Mouse (Mus musculus) ES-E14 (cell line): ENCODE measurements at regions not wholly inside any gene's neighbourhood (a gene's known extent, or its start where the extent isn't known, plus 50 kb on each side); places are given as distances from the start of the nearest gene placed in this dataset.

Experiments
- DNase-seq: peaks from one replicate; pipeline ENCODE4 v3.0.0-alpha.2; 2013; ENCODE audit warnings: low read depth, low spot score
- H3K27ac ChIP-seq: 2 replicates; pipeline ENCODE4 v1.5.1; 2012; ENCODE audit warnings: low read depth, mild to moderate bottlenecking, low read length, moderate library complexity, mixed read lengths; ENCODE audit not compliant: poor library complexity, insufficient read depth, severe bottlenecking
- H3K36me3 ChIP-seq: 2 replicates; pipeline ENCODE4 v1.6.1; 2012; ENCODE audit warnings: mild to moderate bottlenecking, low read length, moderate library complexity, mixed read lengths; ENCODE audit not compliant: control insufficient read depth, poor library complexity, insufficient read depth, severe bottlenecking
- H3K4me1 ChIP-seq, 2 experiments: fragments of 150-350 bp in 1 of 2; sonication (generic) in 1 of 2; 2 replicates each; pipeline ENCODE4 v1.6.1; 2012; ENCODE audit warnings: low read length in 2 of 2, mild to moderate bottlenecking in 1 of 2, mixed read lengths in 1 of 2; ENCODE audit not compliant: control insufficient read depth in 2 of 2, insufficient read depth in 2 of 2, poor library complexity in 1 of 2
- H3K4me3 ChIP-seq, 2 experiments: fragments of 150-350 bp in 1 of 2; sonication (generic) in 1 of 2; 2 replicates each; pipeline ENCODE4 v1.5.1; 2012; ENCODE audit warnings: low read length in 2 of 2, low read depth in 1 of 2, mild to moderate bottlenecking in 1 of 2, mixed read lengths in 1 of 2; ENCODE audit not compliant: insufficient read depth in 1 of 2, poor library complexity in 1 of 2, severe bottlenecking in 1 of 2
- H3K9ac ChIP-seq: 2 replicates; pipeline ENCODE4 v1.6.1; 2012; ENCODE audit warnings: low read depth, mild to moderate bottlenecking, low read length, mixed read lengths; ENCODE audit not compliant: poor library complexity, insufficient read depth, severe bottlenecking
- H3K9me3 ChIP-seq: fragments of 150-350 bp; sonication (generic); 2 replicates; pipeline ENCODE4 v1.6.1; 2012; ENCODE audit warnings: low read depth, mild to moderate bottlenecking, low read length; ENCODE audit not compliant: control insufficient read depth, insufficient read depth
- CHD2 ChIP-seq: IDR thresholded peaks from 2 replicates; pipeline ENCODE4 v1.6.1; 2014; ENCODE audit warnings: mild to moderate bottlenecking, low read depth, low read length, inconsistent platforms
- HCFC1 ChIP-seq: IDR thresholded peaks from 2 replicates; pipeline ENCODE4 v1.6.1; 2012; ENCODE audit warnings: low read length, inconsistent platforms, borderline replicate concordance; ENCODE audit not compliant: insufficient read depth
- MAFK ChIP-seq: IDR thresholded peaks from 2 replicates; pipeline ENCODE4 v1.6.1; 2014; ENCODE audit warnings: mild to moderate bottlenecking, low read depth, low read length, inconsistent platforms; ENCODE audit not compliant: insufficient read depth
- ZC3H11A ChIP-seq: IDR thresholded peaks from 2 replicates; pipeline ENCODE4 v1.6.1; 2012; ENCODE audit warnings: low read depth, mild to moderate bottlenecking, inconsistent platforms, low read length, borderline replicate concordance
- ZNF384 ChIP-seq: IDR thresholded peaks from 2 replicates; pipeline ENCODE4 v1.6.1; 2012; ENCODE audit warnings: low read depth, low read length, inconsistent platforms
- in situ Hi-C, 2 experiments: fragments of 600-800 bp; cut with MboI; formaldehyde crosslinking; loops; one replicate each; pipeline ENCODE4 v1.15.1; 2025; ENCODE audit warnings: low sequenced_read_pairs in 2 of 2, inconsistent platforms in 1 of 2; ENCODE audit not compliant: unreplicated experiment in 2 of 2

GRCm38 (mm10) chr14:58180724-58181123, 110.4 kb downstream of the Fgf9 start:
- DNase-seq, result no peak
- Histone ChIP-seq H3K9me3 (no peaks in the 10 kb centered on the region), H3K9ac (no peak overlapping the region), H3K4me3 (no peak overlapping the region), H3K4me1 (0 out of 4 replicates have a peak, but pooled peaks cover 0 to 2% of the 10 kb centered on the region in 2 experiments), H3K27ac (no peak overlapping the region), H3K36me3 (no peaks in the 10 kb centered on the region)
- in situ Hi-C loops, result no loop called here
- TF ChIP-seq MAFK (no peak), ZC3H11A (no peak), CHD2 (no peak), ZNF384 (no peak), HCFC1 (no peak)

GRCm38 (mm10) chr14:58175651-58176363, 105.5 kb downstream of the Fgf9 start:
- no peaks in the 10 kb centered on the region for H3K9me3 ChIP-seq
- no peaks in the 10 kb centered on the region for H3K36me3 ChIP-seq
- H3K4me1 ChIP-seq, result no peaks in the 10 kb centered on the region
- in situ Hi-C loops, result no loop called here
- TF ChIP-seq MAFK (no peak), ZC3H11A (no peak), ZNF384 (no peak), CHD2 (no peak), HCFC1 (no peak)
- no peak for DNase-seq
- no peak overlapping the region for H3K9ac ChIP-seq
- no peak overlapping the region for H3K27ac ChIP-seq
- no peak overlapping the region for H3K4me3 ChIP-seq

GRCm38 (mm10) chr14:58174512-58174911, 104.2 kb downstream of the Fgf9 start:
- Histone ChIP-seq H3K9ac (no peak overlapping the region), H3K9me3 (no peaks in the 10 kb centered on the region), H3K36me3 (no peaks in the 10 kb centered on the region), H3K27ac (no peak overlapping the region), H3K4me1 (no peaks in the 10 kb centered on the region), H3K4me3 (no peak overlapping the region)
- in situ Hi-C loops, result no loop called here
- no peak for DNase-seq
- TF ChIP-seq ZNF384, result no peak
- no peak for TF ChIP-seq MAFK
- TF ChIP-seq CHD2, result no peak
- no peak for TF ChIP-seq ZC3H11A
- no peak for TF ChIP-seq HCFC1

- no peak for DNase-seq
- in situ Hi-C loops, result no loop called here
Observed at GRCm38 (mm10) chr14:58168920-58169319, 98.6 kb downstream of the Fgf9 start.

More at GRCm38 (mm10) chr14:58168920-58169319, 98.6 kb downstream of the Fgf9 start:
- no peaks in the 10 kb centered on the region for H3K9me3 ChIP-seq
- no peaks in the 10 kb centered on the region for H3K4me1 ChIP-seq
- H3K9ac ChIP-seq, result no peak overlapping the region
- H3K27ac ChIP-seq, result no peak overlapping the region
- TF ChIP-seq ZC3H11A, result no peak
- no peak for TF ChIP-seq MAFK
- TF ChIP-seq HCFC1, result no peak
- no peak for TF ChIP-seq ZNF384
- TF ChIP-seq CHD2, result no peak
- H3K4me3 ChIP-seq, result no peak overlapping the region
- H3K36me3 ChIP-seq, result no peaks in the 10 kb centered on the region
